In the genomic region with DNA sequence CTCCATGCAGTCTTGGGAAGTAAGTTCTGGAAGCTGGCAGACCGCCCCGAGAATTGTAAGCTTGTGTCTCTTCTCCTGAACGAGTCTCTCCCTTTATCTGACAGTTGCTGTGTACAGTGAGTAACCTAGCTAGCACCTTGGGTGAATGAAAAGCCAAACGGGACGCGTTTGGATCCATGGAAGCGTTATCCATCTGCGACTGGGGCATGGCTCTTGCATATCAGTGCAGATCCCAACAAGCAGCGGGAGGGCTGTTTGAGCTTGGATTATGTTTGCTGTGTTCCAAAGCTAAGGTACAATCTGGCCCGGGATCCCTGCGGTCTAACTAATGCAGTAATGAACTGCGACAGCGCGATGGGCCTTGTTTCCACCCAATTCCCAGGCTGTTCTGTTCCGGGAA, we compare ENCODE assay signal across 15 mouse cellular contexts. TPM values are rescaled to one million over a fixed set of nuclear protein-coding genes. Genes with fewer than 3 reads are reported as not detected.
A peak's percentile ranks its signal among the peaks of the same experiment; 100 is the strongest.
DNase-seq lines count a peak whose midpoint lies in the region; ATAC-seq lines count a peak whose summit lies in the region.
"Had no signal": no experiment of that assay in that cellular context is flagged by ENCODE, and none has a peak within 500 bp of the region (broad histone marks: within the 10 kb centered on the region; RNA-seq: fewer than 3 reads in every experiment).

No protein-coding gene starts in this region.

- H3K9me3 ChIP-seq in neural tube, embryonic 13.5 days: no peaks in the 10 kb centered on the region
- no peaks in the 10 kb centered on the region for H3K9me3 ChIP-seq in hindbrain, embryonic 16.5 days (ENCODE audit: control insufficient read depth, low read length)
- H3K9me3 ChIP-seq: embryonic facial prominence, embryonic 12.5 days; heart, embryonic 13.5 days had no signal

- H3K27ac ChIP-seq in neural tube, embryonic 13.5 days (replicated peaks): no peak overlapping the region
- peak overlapping the region; percentile 57 for H3K27ac ChIP-seq in hindbrain, embryonic 16.5 days (ENCODE audit: low read depth, low read length)
- H3K27ac ChIP-seq: embryonic facial prominence, embryonic 12.5 days; heart, embryonic 13.5 days; kidney, postnatal 0 days; liver, embryonic 14.5 days had no signal

- no peaks in the 10 kb centered on the region for H3K36me3 ChIP-seq in neural tube, embryonic 13.5 days
- no peaks in the 10 kb centered on the region for H3K36me3 ChIP-seq in hindbrain, embryonic 16.5 days (ENCODE audit: control insufficient read depth, insufficient read depth, low read length)
- H3K36me3 ChIP-seq: embryonic facial prominence, embryonic 12.5 days; heart, embryonic 13.5 days had no signal

- H3K9ac ChIP-seq in neural tube, embryonic 13.5 days: no peak overlapping the region
- no peak overlapping the region for H3K9ac ChIP-seq in hindbrain, embryonic 16.5 days (ENCODE audit: low read depth, low read length)
- H3K9ac ChIP-seq: embryonic facial prominence, embryonic 12.5 days; heart, embryonic 13.5 days; liver, embryonic 14.5 days had no signal

- H3K4me2 ChIP-seq in neural tube, embryonic 13.5 days: no peak overlapping the region
- H3K4me2 ChIP-seq in hindbrain, embryonic 16.5 days (ENCODE audit: low read length): peak overlapping the region; percentile 18
- H3K4me2 ChIP-seq: embryonic facial prominence, embryonic 12.5 days had no signal

- H3K4me1 ChIP-seq in neural tube, embryonic 13.5 days (replicated peaks): peaks cover 18% of the 10 kb centered on the region
- peaks cover 11% of the 10 kb centered on the region for H3K4me1 ChIP-seq in hindbrain, embryonic 16.5 days (ENCODE audit: control insufficient read depth, insufficient read depth, low read depth, low read length)

- no peak overlapping the region for H3K4me3 ChIP-seq in neural tube, embryonic 13.5 days
- H3K4me3 ChIP-seq in hindbrain, embryonic 16.5 days (ENCODE audit: low read length): no peak overlapping the region
- H3K4me3 ChIP-seq: embryonic facial prominence, embryonic 12.5 days; heart, embryonic 13.5 days had no signal

- no peaks in the 10 kb centered on the region for H3K27me3 ChIP-seq in neural tube, embryonic 13.5 days
- no peaks in the 10 kb centered on the region for H3K27me3 ChIP-seq in hindbrain, embryonic 16.5 days (replicated peaks; ENCODE audit: control insufficient read depth, insufficient read depth, low read length)
- H3K27me3 ChIP-seq: CH12.LX; embryonic facial prominence, embryonic 12.5 days; heart, embryonic 13.5 days; Patski had no signal

- ATAC-seq in neural tube, embryonic 13.5 days (ENCODE audit: low read depth): peak; percentile 45; the same call in 1 of the 2 replicates
- peak; percentile 62 for ATAC-seq in hindbrain, embryonic 16.5 days
- ATAC-seq: Patski had no signal

- no peak for DNase-seq in neural tube, embryonic 10.5 days (ENCODE audit: extremely low spot score, low spot score)
- peak; percentile 59 to 62 for DNase-seq in cerebellum, adult 18-20 months
- DNase-seq in testis, postnatal 10 days (ENCODE audit: low spot score): peak; percentile 55
- DNase-seq in heart, adult 18-20 months: no peak
- DNase-seq in heart, adult 8-10 months (ENCODE audit: low spot score): no peak
- DNase-seq: gastrocnemius, postnatal 14 days; lung, postnatal 36 days had no signal

- WGBS in neural tube, embryonic 13.5 days: 64% methylated on average over 15 of the region's 15 CpGs
- WGBS in hindbrain, embryonic 16.5 days: 48% methylated on average over 15 of the region's 15 CpGs

RNA-seq across cellular contexts. Expression of a gene that starts 44.6 kb away (rescaled TPM):
- polyA plus RNA-seq in neural tube, embryonic 13.5 days (2015; fragmentation: Nextera tagmentation; extraction: Ambion mirVana): 6.9 and 10.8 TPM in 2 replicates
- 8.6 and 9.2 TPM in 2 replicates for polyA plus RNA-seq in hindbrain, embryonic 16.5 days (2015; fragmentation: Nextera tagmentation; extraction: Ambion mirVana)
- total RNA-seq in heart, adult 18-20 months (2021): under 1 TPM; 0.05 to 0.23 TPM
- under 1 TPM in 3 of 4 experiments, not detected in 1; 0.12 to 0.22 (median 0.14) TPM for total RNA-seq in heart, adult 8-10 months (2022)

Comparison
In these comparisons a context has a peak if more than half of its experiments do, and no peak if none do; other contexts are left out.
1. DNase-seq: peak in cerebellum, adult 18-20 months (2 of 2) and testis, postnatal 10 days (single experiment); none in neural tube, embryonic 10.5 days (single experiment), heart, adult 18-20 months (0 of 2) and heart, adult 8-10 months (single experiment).